Comparison of ENCODE assay signal across 14 mouse cellular contexts in genomic region chr11:119419327-119420118, GRCm38 (mm10). TPM values are rescaled to one million over a fixed set of nuclear protein-coding genes. Genes with fewer than 3 reads are reported as not detected.
DNase-seq lines count a peak whose midpoint lies in the region; ATAC-seq lines count a peak whose summit lies in the region.
"Had no signal": no experiment of that assay in that cellular context is flagged by ENCODE, and none has a peak within 500 bp of the region (broad histone marks: within the 10 kb centered on the region; RNA-seq: fewer than 3 reads in every experiment).

No protein-coding gene starts in this region.

- DNase-seq in hindbrain, embryonic 10.5 days (ENCODE audit: low spot score): peak; percentile 13
- peak; percentile 36 for DNase-seq in thymus, postnatal 0 days (ENCODE audit: low spot score)
- DNase-seq in thymus, adult 18-20 months: no peak
- DNase-seq in right cerebral cortex, postnatal 4 days: no peak
- DNase-seq: adrenal gland, postnatal 10 days; cerebellum, adult 2 months; gastrocnemius, postnatal 25 days had no signal

- WGBS in hindbrain, embryonic 10.5 days: 58% methylated on average over 16 of the region's 16 CpGs
- WGBS in hindbrain, embryonic 16.5 days: 69% methylated on average over 16 of the region's 16 CpGs
- WGBS in limb, embryonic 12.5 days: 31% methylated on average over 16 of the region's 16 CpGs
- WGBS in stomach, embryonic 16.5 days: 33% methylated on average over 16 of the region's 16 CpGs

- H3K9me3 ChIP-seq in hindbrain, embryonic 10.5 days: no peaks in the 10 kb centered on the region
- no peaks in the 10 kb centered on the region for H3K9me3 ChIP-seq in hindbrain, embryonic 16.5 days (ENCODE audit: control insufficient read depth, low read length)
- H3K9me3 ChIP-seq in limb, embryonic 12.5 days: no peaks in the 10 kb centered on the region
- H3K9me3 ChIP-seq in stomach, embryonic 16.5 days (replicated peaks; ENCODE audit: control insufficient read depth, low read length): no peaks in the 10 kb centered on the region
- H3K9me3 ChIP-seq: forebrain, embryonic 12.5 days; hindbrain, embryonic 15.5 days; midbrain, embryonic 12.5 days had no signal

- no peak for ATAC-seq in hindbrain, embryonic 16.5 days
- ATAC-seq in limb, embryonic 12.5 days (ENCODE audit: insufficient number of reproducible peaks, insufficient read depth, low FRiP score, low TSS enrichment, low read depth): no peak
- peak; percentile 62; the same call in 1 of the 2 replicates for ATAC-seq in stomach, embryonic 16.5 days (ENCODE audit: insufficient read depth, low FRiP score)
- no peak for ATAC-seq in inflammation-experienced regulatory T-cells, adult 6 months

- no peaks in the 10 kb centered on the region for H3K36me3 ChIP-seq in hindbrain, embryonic 10.5 days
- H3K36me3 ChIP-seq in hindbrain, embryonic 16.5 days (ENCODE audit: control insufficient read depth, insufficient read depth, low read length): no peaks in the 10 kb centered on the region
- 0 out of 2 replicates have a peak, but pooled peaks cover 7% of the 10 kb centered on the region for H3K36me3 ChIP-seq in limb, embryonic 12.5 days
- H3K36me3 ChIP-seq in stomach, embryonic 16.5 days (ENCODE audit: control insufficient read depth, insufficient read depth, low read length): no peaks in the 10 kb centered on the region
- H3K36me3 ChIP-seq: forebrain, embryonic 12.5 days; hindbrain, embryonic 15.5 days; midbrain, embryonic 12.5 days had no signal

- H3K9ac ChIP-seq in hindbrain, embryonic 16.5 days (ENCODE audit: low read depth, low read length): no peak overlapping the region
- H3K9ac ChIP-seq in limb, embryonic 12.5 days (replicated peaks): no peak overlapping the region
- 0 out of 2 replicates have a peak overlapping the region, but pooled peaks have one; percentile 42 for H3K9ac ChIP-seq in stomach, embryonic 16.5 days (ENCODE audit: low read length)
- H3K9ac ChIP-seq: forebrain, embryonic 12.5 days; hindbrain, embryonic 15.5 days; midbrain, embryonic 12.5 days had no signal

- no peaks in the 10 kb centered on the region; the same call in 1 of the 2 replicates for H3K27me3 ChIP-seq in hindbrain, embryonic 10.5 days (ENCODE audit: insufficient read depth, poor library complexity, severe bottlenecking)
- no peaks in the 10 kb centered on the region for H3K27me3 ChIP-seq in hindbrain, embryonic 16.5 days (replicated peaks; ENCODE audit: control insufficient read depth, insufficient read depth, low read length)
- no peaks in the 10 kb centered on the region for H3K27me3 ChIP-seq in limb, embryonic 12.5 days
- no peaks in the 10 kb centered on the region for H3K27me3 ChIP-seq in stomach, embryonic 16.5 days (ENCODE audit: control insufficient read depth, insufficient read depth, low read length)
- H3K27me3 ChIP-seq: hindbrain, embryonic 15.5 days; midbrain, embryonic 12.5 days had no signal

- peaks cover 12% of the 10 kb centered on the region; the same call in 1 of the 2 replicates for H3K4me1 ChIP-seq in hindbrain, embryonic 10.5 days (replicated peaks)
- no peaks in the 10 kb centered on the region for H3K4me1 ChIP-seq in hindbrain, embryonic 16.5 days (ENCODE audit: control insufficient read depth, insufficient read depth, low read depth, low read length)
- peaks cover 15% of the 10 kb centered on the region for H3K4me1 ChIP-seq in limb, embryonic 12.5 days (replicated peaks)
- H3K4me1 ChIP-seq in stomach, embryonic 16.5 days (ENCODE audit: control insufficient read depth, insufficient read depth, low read length): peaks cover 14% of the 10 kb centered on the region
- H3K4me1 ChIP-seq: forebrain, embryonic 12.5 days; hindbrain, embryonic 15.5 days; midbrain, embryonic 12.5 days had no signal

- no peak overlapping the region for H3K4me3 ChIP-seq in hindbrain, embryonic 10.5 days
- H3K4me3 ChIP-seq in hindbrain, embryonic 16.5 days (ENCODE audit: low read length): no peak overlapping the region
- H3K4me3 ChIP-seq in limb, embryonic 12.5 days (replicated peaks): no peak overlapping the region
- no peak overlapping the region for H3K4me3 ChIP-seq in stomach, embryonic 16.5 days (replicated peaks; ENCODE audit: low read length)
- H3K4me3 ChIP-seq: forebrain, embryonic 12.5 days; hindbrain, embryonic 15.5 days; midbrain, embryonic 12.5 days had no signal

- no peak overlapping the region for H3K4me2 ChIP-seq in hindbrain, embryonic 16.5 days (ENCODE audit: low read length)
- H3K4me2 ChIP-seq in limb, embryonic 12.5 days: no peak overlapping the region
- no peak overlapping the region for H3K4me2 ChIP-seq in stomach, embryonic 16.5 days (ENCODE audit: low read depth, low read length)
- H3K4me2 ChIP-seq: forebrain, embryonic 12.5 days; hindbrain, embryonic 15.5 days; midbrain, embryonic 12.5 days had no signal

- peak overlapping the region; percentile 60 for H3K27ac ChIP-seq in hindbrain, embryonic 10.5 days
- no peak overlapping the region for H3K27ac ChIP-seq in hindbrain, embryonic 16.5 days (ENCODE audit: low read depth, low read length)
- H3K27ac ChIP-seq in limb, embryonic 12.5 days: peak overlapping the region; percentile 83
- H3K27ac ChIP-seq in stomach, embryonic 16.5 days (ENCODE audit: low read length): peak overlapping the region; percentile 70
- H3K27ac ChIP-seq: forebrain, embryonic 12.5 days; hindbrain, embryonic 15.5 days; midbrain, embryonic 12.5 days had no signal

RNA-seq across cellular contexts. Expression of gene Rnf213, which starts 26.6 kb away (rescaled TPM):
- polyA plus RNA-seq in hindbrain, embryonic 10.5 days (2016; fragmentation: Nextera tagmentation; extraction: Ambion mirVana): 1.5 and 1.8 TPM in 2 replicates
- polyA plus RNA-seq in hindbrain, embryonic 16.5 days (2015; fragmentation: Nextera tagmentation; extraction: Ambion mirVana): 1.0 and 1.1 TPM in 2 replicates
- polyA plus RNA-seq in thymus, postnatal 0 days (2015; fragmentation: Nextera tagmentation; extraction: Ambion mirVana): 18.7 and 20.2 TPM in 2 replicates
- 2.6 and 3.4 TPM in 2 replicates for polyA plus RNA-seq in limb, embryonic 12.5 days (2016; fragmentation: Nextera tagmentation; extraction: Ambion mirVana)
- 6.6 and 7.3 TPM in 2 replicates for polyA plus RNA-seq in stomach, embryonic 16.5 days (2015; fragmentation: Nextera tagmentation; extraction: Ambion mirVana)
- 10 to 100 TPM; 33.9 to 48.2 (median 43.3) TPM for polyA plus RNA-seq in inflammation-experienced regulatory T-cells, adult 6 months (2017; shearing (Covaris generic))

Comparison
In these comparisons a context has a peak if more than half of its experiments do, and no peak if none do; other contexts are left out.
1. DNase-seq: peak in hindbrain, embryonic 10.5 days (single experiment) and thymus, postnatal 0 days (single experiment); none in thymus, adult 18-20 months (0 of 2) and right cerebral cortex, postnatal 4 days (single experiment).